12 mouse cellular contexts compared by ENCODE assay signal in the genomic region with DNA sequence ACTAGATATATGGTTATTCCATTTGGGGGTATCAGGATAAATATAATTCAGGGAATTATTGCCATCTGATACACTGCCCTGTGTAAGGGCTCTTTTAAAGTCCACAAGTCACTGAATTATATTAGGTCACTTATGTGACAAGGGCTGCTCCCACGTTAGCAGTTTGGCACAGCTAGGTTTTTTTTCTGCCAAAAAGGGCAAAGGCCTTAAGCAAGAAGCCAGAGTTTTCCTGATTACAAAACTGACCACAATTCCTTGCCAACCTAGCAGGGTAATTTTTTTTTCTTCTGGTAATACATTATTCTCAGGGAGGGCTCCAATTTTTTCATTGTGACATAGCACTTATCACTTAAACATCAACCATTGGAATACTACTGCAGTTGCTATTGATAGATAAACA.
A peak's percentile ranks its signal among the peaks of the same experiment; 100 is the strongest.
DNase-seq lines count a peak whose midpoint lies in the region; ATAC-seq and TF ChIP-seq lines count a peak whose summit lies in the region.
"Had no signal": no experiment of that assay in that cellular context is flagged by ENCODE, and none has a peak within 500 bp of the region (broad histone marks: within the 10 kb centered on the region; RNA-seq: fewer than 3 reads in every experiment).

No protein-coding gene starts in this region.

- no peak overlapping the region for H3K9ac ChIP-seq in liver, adult 2 months (ENCODE audit: low read depth, low read length)
- H3K9ac ChIP-seq in liver, embryonic 12.5 days, result no peak overlapping the region

- no peak overlapping the region for H3K27ac ChIP-seq in liver, adult 2 months (replicated peaks; ENCODE audit: insufficient read depth, low read depth, low read length)
- H3K27ac ChIP-seq in liver, embryonic 12.5 days, result no peak overlapping the region

- no peak for TF ChIP-seq CTCF in liver, adult 2 months (IDR thresholded peaks at IDR 0.05; ENCODE audit: low read depth, low read length)

- H3K79me2 ChIP-seq in liver, adult 2 months (ENCODE audit: control insufficient read depth, insufficient read depth, low read length), result no peaks in the 10 kb centered on the region

- peak; percentile 97 for DNase-seq in liver, adult 2 months (ENCODE audit: extremely low read depth, low read depth, low spot score)
- DNase-seq in adrenal gland, postnatal 36 days, result peak; percentile 68 to 74
- peak; percentile 73 to 79 for DNase-seq in kidney, postnatal 25 days
- peak; percentile 49 for DNase-seq in skeletal muscle tissue, adult 2 months (ENCODE audit: low read depth, low spot score)
- DNase-seq in T-cell, adult 2 months (ENCODE audit: low spot score), result no peak
- no peak for DNase-seq in urinary bladder, postnatal 4 days (ENCODE audit: low spot score in 2 of 2)
- DNase-seq: right cerebral cortex, postnatal 4 days; thymus, adult 2 months had no signal

- no peak for TF ChIP-seq POLR2A in liver, adult 2 months (IDR thresholded peaks at IDR 0.05; ENCODE audit: extremely low read depth, insufficient read depth, low read length)

- no peaks in the 10 kb centered on the region for H3K36me3 ChIP-seq in liver, adult 2 months (ENCODE audit: control insufficient read depth, insufficient read depth, low read length)
- H3K36me3 ChIP-seq in liver, embryonic 12.5 days, result no peaks in the 10 kb centered on the region

- no peaks in the 10 kb centered on the region for H3K27me3 ChIP-seq in liver, adult 2 months (ENCODE audit: control insufficient read depth, insufficient read depth, low read length)
- H3K27me3 ChIP-seq in liver, embryonic 12.5 days (replicated peaks), result no peaks in the 10 kb centered on the region
- H3K27me3 ChIP-seq: megakaryocyte, embryonic 14.5 days had no signal

- peaks cover 16% of the 10 kb centered on the region; the same call in 1 of the 2 replicates for H3K4me1 ChIP-seq in liver, adult 2 months (ENCODE audit: control insufficient read depth, insufficient read depth, low read length)
- H3K4me1 ChIP-seq in liver, embryonic 12.5 days, result no peaks in the 10 kb centered on the region

- no peaks in the 10 kb centered on the region for H3K9me3 ChIP-seq in liver, embryonic 12.5 days (replicated peaks)
- H3K9me3 ChIP-seq: megakaryocyte, embryonic 14.5 days had no signal

- no peak for ATAC-seq in liver, embryonic 12.5 days
- ATAC-seq: inflammation-experienced regulatory T-cells, adult 6 months had no signal

- H3K4me3 ChIP-seq in liver, adult 2 months (ENCODE audit: insufficient read depth, low read depth, low read length), result no peak overlapping the region
- H3K4me3 ChIP-seq in liver, embryonic 12.5 days, result no peak overlapping the region
- H3K4me3 ChIP-seq: erythroblast, embryonic 14.5 days; megakaryocyte, embryonic 14.5 days had no signal

- no peak overlapping the region for H3K4me2 ChIP-seq in liver, embryonic 12.5 days

- WGBS in liver, adult 2 months, result 7% methylated on average over 1 of the region's 1 CpGs
- 24% methylated on average over 1 of the region's 1 CpGs for WGBS in liver, embryonic 12.5 days (ENCODE audit: insufficient replicate concordance)

Comparison
In these comparisons a context has a peak if more than half of its experiments do, and no peak if none do; other contexts are left out.
1. DNase-seq: peak in liver, adult 2 months (single experiment), adrenal gland, postnatal 36 days (2 of 2), kidney, postnatal 25 days (2 of 2) and skeletal muscle tissue, adult 2 months (single experiment); none in T-cell, adult 2 months (single experiment) and urinary bladder, postnatal 4 days (0 of 2).